ENCODE assay signal across 8 mouse cellular contexts in genomic region chr12:109067561-109068135, GRCm38 (mm10). TPM values are rescaled to one million over a fixed set of nuclear protein-coding genes. Genes with fewer than 3 reads are reported as not detected.
DNase-seq lines count a peak whose midpoint lies in the region; ATAC-seq and TF ChIP-seq lines count a peak whose summit lies in the region.

No protein-coding gene starts in this region.

- TF ChIP-seq CTCF in midbrain, postnatal 0 days (IDR thresholded peaks at IDR 0.05), result no peak

- WGBS in limb, embryonic 11.5 days, result 3% methylated on average over 29 of the region's 59 CpGs
- 1% methylated on average over 37 of the region's 59 CpGs for WGBS in midbrain, postnatal 0 days
- 1% methylated on average over 58 of the region's 59 CpGs for WGBS in stomach, embryonic 16.5 days

- peak overlapping the region; percentile 88 for H3K4me2 ChIP-seq in limb, embryonic 11.5 days (ENCODE audit: low read depth, severe bottlenecking)
- H3K4me2 ChIP-seq in midbrain, postnatal 0 days (ENCODE audit: low read depth, low read length, poor library complexity, severe bottlenecking), result peak overlapping the region; percentile 93
- peak overlapping the region; percentile 92 for H3K4me2 ChIP-seq in stomach, embryonic 16.5 days (ENCODE audit: low read depth, low read length)

- ATAC-seq in hematopoietic stem cell, adult 5-6 weeks (replicated peaks in 1 of 2; ENCODE audit: insufficient read depth in 1 of 2, low FRiP score in 2 of 2, low TSS enrichment in 1 of 2, low read depth in 1 of 2, poor library complexity in 2 of 2, severe bottlenecking in 2 of 2), result peak; percentile 30 to 34; a peak in 1 of 4 replicates
- peak; percentile 85 for ATAC-seq in limb, embryonic 11.5 days (ENCODE audit: insufficient number of reproducible peaks, low FRiP score, low TSS enrichment, low read depth)
- peak; percentile 84 for ATAC-seq in midbrain, postnatal 0 days (ENCODE audit: low FRiP score)
- peak; percentile 92 for ATAC-seq in stomach, embryonic 16.5 days (ENCODE audit: insufficient read depth, low FRiP score)

- H3K27ac ChIP-seq in limb, embryonic 11.5 days (replicated peaks; ENCODE audit: low read depth, low read length), result peak overlapping the region; percentile 56; the same call in 1 of the 2 replicates
- peak overlapping the region; percentile 51 for H3K27ac ChIP-seq in midbrain, postnatal 0 days (ENCODE audit: low read depth, low read length)
- H3K27ac ChIP-seq in stomach, embryonic 16.5 days (ENCODE audit: low read length), result 0 out of 2 replicates have a peak overlapping the region, but pooled peaks have one; percentile 27

- peak; percentile 23 for DNase-seq in urinary bladder, postnatal 14 days (ENCODE audit: low spot score)
- no peak for DNase-seq in urinary bladder, postnatal 10 days (ENCODE audit: low spot score)
- DNase-seq in embryo, embryonic 9.5 days (ENCODE audit: extremely low spot score), result peak; percentile 60
- peak; percentile 67 for DNase-seq in limb, embryonic 11.5 days (ENCODE audit: low spot score)
- DNase-seq in midbrain, postnatal 0 days (ENCODE audit: low spot score), result peak; percentile 58
- DNase-seq in cerebellum, postnatal 14 days, result no peak

- H3K9me3 ChIP-seq in limb, embryonic 11.5 days (ENCODE audit: control insufficient read depth, low read length), result no peaks in the 10 kb centered on the region
- H3K9me3 ChIP-seq in midbrain, postnatal 0 days (ENCODE audit: low read length), result no peaks in the 10 kb centered on the region
- no peaks in the 10 kb centered on the region for H3K9me3 ChIP-seq in stomach, embryonic 16.5 days (replicated peaks; ENCODE audit: control insufficient read depth, low read length)

- H3K9ac ChIP-seq in limb, embryonic 11.5 days (ENCODE audit: low read length), result peak overlapping the region; percentile 88
- H3K9ac ChIP-seq in midbrain, postnatal 0 days (replicated peaks; ENCODE audit: low read length, poor library complexity, severe bottlenecking), result peak overlapping the region; percentile 84
- peak overlapping the region; percentile 90 for H3K9ac ChIP-seq in stomach, embryonic 16.5 days (ENCODE audit: low read length)

- H3K4me3 ChIP-seq in limb, embryonic 11.5 days (ENCODE audit: low read depth, low read length), result peak overlapping the region; percentile 50
- peak overlapping the region; percentile 63 for H3K4me3 ChIP-seq in midbrain, postnatal 0 days (ENCODE audit: low read depth, low read length)
- peak overlapping the region; percentile 63 for H3K4me3 ChIP-seq in stomach, embryonic 16.5 days (replicated peaks; ENCODE audit: low read length)

- no peaks in the 10 kb centered on the region; the same call in 1 of the 2 replicates for H3K4me1 ChIP-seq in limb, embryonic 11.5 days (ENCODE audit: control insufficient read depth, insufficient read depth, low read length)
- peaks cover 15% of the 10 kb centered on the region; the same call in 1 of the 2 replicates for H3K4me1 ChIP-seq in midbrain, postnatal 0 days (ENCODE audit: insufficient read depth, low read length)
- peaks cover 13% of the 10 kb centered on the region for H3K4me1 ChIP-seq in stomach, embryonic 16.5 days (ENCODE audit: control insufficient read depth, insufficient read depth, low read length)

- H3K36me3 ChIP-seq in limb, embryonic 11.5 days (ENCODE audit: control insufficient read depth, insufficient read depth, low read length), result no peaks in the 10 kb centered on the region
- H3K36me3 ChIP-seq in midbrain, postnatal 0 days (ENCODE audit: insufficient read depth, low read length), result no peaks in the 10 kb centered on the region
- no peaks in the 10 kb centered on the region for H3K36me3 ChIP-seq in stomach, embryonic 16.5 days (ENCODE audit: control insufficient read depth, insufficient read depth, low read length)

- no peaks in the 10 kb centered on the region for H3K27me3 ChIP-seq in limb, embryonic 11.5 days (ENCODE audit: control insufficient read depth, insufficient read depth, low read length)
- no peaks in the 10 kb centered on the region; the same call in 1 of the 2 replicates for H3K27me3 ChIP-seq in midbrain, postnatal 0 days (ENCODE audit: insufficient read depth, low read length)
- no peaks in the 10 kb centered on the region for H3K27me3 ChIP-seq in stomach, embryonic 16.5 days (ENCODE audit: control insufficient read depth, insufficient read depth, low read length)

RNA-seq across cellular contexts. Expression of gene Begain, which starts 0.4 kb away (rescaled TPM):
- 0.63 and 0.89 TPM in 2 replicates for total RNA-seq in hematopoietic stem cell, adult 5-6 weeks (2017)
- 3.3 and 4.4 TPM in 2 replicates for polyA plus RNA-seq in limb, embryonic 11.5 days (2014; fragmentation: Nextera tagmentation; extraction: Ambion mirVana)
- total RNA-seq in midbrain, postnatal 0 days (2014; rRNA removed), result 78.2 and 84.2 TPM in 2 replicates
- polyA plus RNA-seq in midbrain, postnatal 0 days (2015; fragmentation: Nextera tagmentation; extraction: Ambion mirVana), result 28.4 and 31.8 TPM in 2 replicates
- 4.5 and 6.9 TPM in 2 replicates for polyA plus RNA-seq in stomach, embryonic 16.5 days (2015; fragmentation: Nextera tagmentation; extraction: Ambion mirVana)

Comparison
In these comparisons a context has a peak if more than half of its experiments do, and no peak if none do; other contexts are left out.
1. DNase-seq: peak in urinary bladder, postnatal 14 days (single experiment), embryo, embryonic 9.5 days (single experiment), limb, embryonic 11.5 days (single experiment) and midbrain, postnatal 0 days (single experiment); none in urinary bladder, postnatal 10 days (single experiment) and cerebellum, postnatal 14 days (0 of 2).
2. ATAC-seq: peak in every context shown above with its lines; median percentile 92 in stomach, embryonic 16.5 days; 85 in limb, embryonic 11.5 days; 84 in midbrain, postnatal 0 days; 32 in hematopoietic stem cell, adult 5-6 weeks.
3. Peak in every context shown above with its lines, with median percentiles within 50 percentile points of each other: H3K27ac ChIP-seq, H3K4me2 ChIP-seq, H3K4me3 ChIP-seq and H3K9ac ChIP-seq.